Mouse (Mus musculus): ENCODE measurements around the gene Aurkb. TPM values are rescaled to one million over a fixed set of nuclear protein-coding genes. Genes with fewer than 3 reads are reported as not detected.
A peak's percentile ranks its signal among the peaks of the same experiment; 100 is the strongest.

Gene Aurkb
- polyA plus RNA-seq, 1 experiment, result 42.9 TPM

DNA sequence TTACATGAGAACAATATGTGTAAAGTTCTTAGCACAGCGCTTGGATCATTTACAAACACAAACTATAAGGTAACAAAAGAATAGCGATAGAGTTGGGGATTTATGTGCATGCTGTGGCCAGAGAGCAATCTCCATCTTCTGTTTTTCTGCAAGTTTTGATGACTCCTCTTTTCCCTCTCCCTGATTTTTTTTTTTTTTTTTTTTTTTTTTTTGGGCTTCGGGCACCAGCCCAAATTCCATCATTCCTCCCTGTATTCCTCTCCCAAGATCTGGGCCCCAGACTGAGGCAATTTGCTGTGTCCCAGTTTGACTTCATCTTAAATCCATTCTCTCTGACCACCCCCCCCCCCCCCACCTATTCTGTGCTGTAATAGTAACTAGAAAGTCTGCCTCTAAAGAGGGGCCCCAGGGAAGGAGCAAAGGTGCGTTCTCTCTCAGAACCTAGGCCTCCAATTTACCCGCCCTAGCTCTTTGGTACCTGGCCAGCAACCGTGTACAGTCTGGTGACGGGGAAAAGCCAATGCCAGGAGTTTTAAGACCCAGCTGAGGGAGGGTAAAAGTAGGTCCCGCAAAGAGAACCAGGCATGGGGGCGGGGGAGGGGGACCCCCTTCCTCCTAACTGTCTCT, 51.0 kb downstream of the Aurkb start:
- TF ChIP-seq CTCF (IDR thresholded peaks at IDR 0.05; ENCODE audit: extremely low read depth, insufficient read depth, insufficient read length, insufficient replicate concordance), result no peak
- TF ChIP-seq POLR2A (IDR thresholded peaks at IDR 0.05; ENCODE audit: low read depth, low read length), result no peak
- DNase-seq (ENCODE audit: low read depth in 1 of 2, low spot score in 2 of 2), result no peak
- peak overlapping the region; percentile 90 for H3K27ac ChIP-seq (ENCODE audit: insufficient read depth, low read length)
- peak overlapping the region; percentile 27 for H3K4me3 ChIP-seq (ENCODE audit: extremely low read depth, insufficient read depth, insufficient read length)
- peaks cover 25% of the 10 kb centered on the region for H3K4me1 ChIP-seq (ENCODE audit: control insufficient read depth, insufficient read depth, insufficient read length)
- no peaks in the 10 kb centered on the region for H3K27me3 ChIP-seq (ENCODE audit: control insufficient read depth, insufficient read depth, low read length)
- H3K36me3 ChIP-seq (ENCODE audit: control insufficient read depth, insufficient read depth, low read length), result peaks cover 8% of the 10 kb centered on the region
- WGBS, result 16% methylated on average over 9 of the region's 9 CpGs

DNA sequence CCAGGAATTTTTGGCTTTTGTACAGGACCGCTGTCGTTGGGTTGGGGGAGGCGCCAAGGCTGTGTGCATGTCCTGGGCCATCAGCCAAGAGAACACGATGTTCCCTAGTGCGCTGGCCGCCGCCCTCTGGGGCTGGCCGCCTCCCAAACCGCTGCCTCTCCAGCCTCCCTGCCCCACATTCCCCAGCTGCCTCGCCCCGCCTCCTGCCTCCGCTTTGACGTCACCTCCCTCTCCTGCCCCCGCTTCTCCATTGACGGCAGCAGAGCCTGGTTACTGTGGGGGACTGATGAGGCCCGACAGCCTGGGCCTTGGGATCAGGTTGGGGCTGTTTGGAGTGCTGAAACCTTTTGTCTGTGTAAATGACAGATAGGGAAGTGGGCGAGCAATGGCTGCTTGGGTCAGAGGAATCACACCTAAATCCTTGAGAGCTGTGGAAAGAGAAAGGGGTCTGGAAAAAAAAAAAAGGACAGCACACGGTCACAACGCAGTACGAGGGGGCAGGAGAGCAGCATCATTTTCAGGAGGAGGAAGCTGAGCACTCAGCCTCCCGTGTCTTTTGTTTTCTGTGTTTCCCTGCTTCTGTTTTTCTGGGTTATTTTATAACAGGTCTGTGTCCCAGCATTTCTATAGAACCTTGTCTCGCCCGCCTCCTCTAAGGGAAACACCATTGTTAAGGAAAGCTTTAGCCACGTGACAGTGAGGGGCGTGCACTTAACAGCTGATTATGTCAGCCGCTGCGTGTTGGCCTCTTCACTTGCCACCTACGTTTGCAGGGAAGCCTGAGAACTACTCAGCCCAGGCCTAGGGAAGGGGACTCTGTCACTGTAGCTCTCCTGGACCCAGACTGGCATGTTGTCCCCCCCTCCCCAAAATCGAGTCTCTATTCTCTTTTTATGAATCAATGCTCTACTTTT, 51.8 kb downstream of the Aurkb start:
- DNase-seq (ENCODE audit: low read depth in 1 of 2, low spot score in 2 of 2), result peak; percentile 70 to 87
- Histone ChIP-seq H3K27me3 (ENCODE audit: control insufficient read depth, insufficient read depth, low read length) (no peaks in the 10 kb centered on the region), H3K36me3 (ENCODE audit: control insufficient read depth, insufficient read depth, low read length) (peaks cover 15% of the 10 kb centered on the region), H3K4me1 (ENCODE audit: control insufficient read depth, insufficient read depth, insufficient read length) (peaks cover 25% of the 10 kb centered on the region), H3K4me3 (ENCODE audit: extremely low read depth, insufficient read depth, insufficient read length) (peak overlapping the region; percentile 17; the same call in 1 of the 2 replicates), H3K27ac (ENCODE audit: insufficient read depth, low read length) (peak overlapping the region; percentile 90)
- TF ChIP-seq POLR2A (IDR thresholded peaks at IDR 0.05; ENCODE audit: low read depth, low read length), result peak; percentile 16; the same call in 1 of the 2 replicates
- TF ChIP-seq CTCF (IDR thresholded peaks at IDR 0.05; ENCODE audit: extremely low read depth, insufficient read depth, insufficient read length, insufficient replicate concordance), result no peak
- 4% methylated on average over 29 of the region's 29 CpGs for WGBS

DNA sequence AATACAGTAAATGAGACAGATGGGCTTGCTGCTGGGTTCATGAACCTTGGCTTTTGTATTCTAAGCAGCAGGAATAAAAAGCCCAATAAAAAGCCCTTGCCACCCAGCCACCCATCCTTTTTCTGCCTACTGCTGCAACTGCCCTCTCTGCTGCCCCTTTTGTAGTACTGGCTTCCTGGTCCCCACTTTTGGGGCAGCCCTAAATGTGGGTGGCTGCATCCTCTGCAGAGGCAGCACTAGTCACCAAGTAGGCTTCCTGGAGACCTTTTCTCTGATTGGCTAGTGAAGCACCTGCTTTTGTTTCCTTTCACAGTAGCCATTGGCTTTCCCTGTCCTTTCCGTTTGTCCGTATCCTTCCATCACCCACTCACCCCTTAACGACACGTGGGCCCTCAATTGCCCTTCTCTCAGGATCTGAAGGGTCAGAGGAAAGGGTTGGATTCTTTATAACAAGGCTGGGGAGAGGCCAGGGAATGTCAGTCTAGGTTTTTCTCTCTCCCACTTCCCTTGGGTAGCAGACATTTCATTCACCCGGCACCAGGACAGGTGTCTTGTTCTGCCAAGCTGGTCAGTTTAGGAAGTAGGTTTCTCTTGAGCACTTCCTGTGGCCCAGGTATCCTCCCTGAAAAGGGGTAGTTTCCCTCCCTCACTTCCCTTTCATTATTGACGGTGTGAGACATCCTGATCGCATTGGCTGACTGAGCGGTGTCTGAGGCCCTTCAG, 52.8 kb downstream of the Aurkb start:
- H3K27ac ChIP-seq (ENCODE audit: insufficient read depth, low read length), result peak overlapping the region; percentile 90
- TF ChIP-seq CTCF (IDR thresholded peaks at IDR 0.05; ENCODE audit: extremely low read depth, insufficient read depth, insufficient read length, insufficient replicate concordance), result no peak
- peak overlapping the region; percentile 62; the same call in 1 of the 2 replicates for H3K4me3 ChIP-seq (ENCODE audit: extremely low read depth, insufficient read depth, insufficient read length)
- WGBS, result 14% methylated on average over 8 of the region's 8 CpGs
- peaks cover 23% of the 10 kb centered on the region for H3K36me3 ChIP-seq (ENCODE audit: control insufficient read depth, insufficient read depth, low read length)
- no peaks in the 10 kb centered on the region for H3K27me3 ChIP-seq (ENCODE audit: control insufficient read depth, insufficient read depth, low read length)
- no peak for DNase-seq (ENCODE audit: low read depth in 1 of 2, low spot score in 2 of 2)
- H3K4me1 ChIP-seq (ENCODE audit: control insufficient read depth, insufficient read depth, insufficient read length), result peaks cover 25% of the 10 kb centered on the region

DNA sequence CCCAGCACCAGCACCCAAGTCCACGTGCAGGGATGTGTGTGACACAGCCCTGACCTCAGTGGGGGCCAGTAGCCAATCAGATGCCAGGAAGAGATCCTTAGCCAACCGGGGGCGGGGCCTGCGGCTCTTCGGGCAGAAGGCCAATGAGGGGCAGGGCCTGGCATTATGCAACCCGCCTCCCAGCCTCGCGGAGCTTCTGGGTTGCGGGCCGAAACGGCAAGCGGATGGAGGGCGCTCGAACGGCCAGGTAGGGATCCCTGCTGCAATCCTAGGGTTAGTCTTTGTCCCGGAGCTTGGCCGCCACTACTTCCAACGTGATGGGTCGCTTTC, 53.3 kb downstream of the Aurkb start:
- peak overlapping the region; percentile 62 for H3K4me3 ChIP-seq (ENCODE audit: extremely low read depth, insufficient read depth, insufficient read length)
- TF ChIP-seq CTCF (IDR thresholded peaks at IDR 0.05; ENCODE audit: extremely low read depth, insufficient read depth, insufficient read length, insufficient replicate concordance) (no peak), POLR2A (IDR thresholded peaks at IDR 0.05; ENCODE audit: low read depth, low read length) (peak; percentile 25)
- H3K27me3 ChIP-seq (ENCODE audit: control insufficient read depth, insufficient read depth, low read length), result no peaks in the 10 kb centered on the region
- peak overlapping the region; percentile 90 for H3K27ac ChIP-seq (ENCODE audit: insufficient read depth, low read length)
- peaks cover 29% of the 10 kb centered on the region for H3K36me3 ChIP-seq (ENCODE audit: control insufficient read depth, insufficient read depth, low read length)
- H3K4me1 ChIP-seq (ENCODE audit: control insufficient read depth, insufficient read depth, insufficient read length), result peaks cover 25% of the 10 kb centered on the region
- DNase-seq (ENCODE audit: low read depth in 1 of 2, low spot score in 2 of 2), result peak; percentile 92 to 95
- WGBS, result 0% methylated on average over 19 of the region's 19 CpGs

DNA sequence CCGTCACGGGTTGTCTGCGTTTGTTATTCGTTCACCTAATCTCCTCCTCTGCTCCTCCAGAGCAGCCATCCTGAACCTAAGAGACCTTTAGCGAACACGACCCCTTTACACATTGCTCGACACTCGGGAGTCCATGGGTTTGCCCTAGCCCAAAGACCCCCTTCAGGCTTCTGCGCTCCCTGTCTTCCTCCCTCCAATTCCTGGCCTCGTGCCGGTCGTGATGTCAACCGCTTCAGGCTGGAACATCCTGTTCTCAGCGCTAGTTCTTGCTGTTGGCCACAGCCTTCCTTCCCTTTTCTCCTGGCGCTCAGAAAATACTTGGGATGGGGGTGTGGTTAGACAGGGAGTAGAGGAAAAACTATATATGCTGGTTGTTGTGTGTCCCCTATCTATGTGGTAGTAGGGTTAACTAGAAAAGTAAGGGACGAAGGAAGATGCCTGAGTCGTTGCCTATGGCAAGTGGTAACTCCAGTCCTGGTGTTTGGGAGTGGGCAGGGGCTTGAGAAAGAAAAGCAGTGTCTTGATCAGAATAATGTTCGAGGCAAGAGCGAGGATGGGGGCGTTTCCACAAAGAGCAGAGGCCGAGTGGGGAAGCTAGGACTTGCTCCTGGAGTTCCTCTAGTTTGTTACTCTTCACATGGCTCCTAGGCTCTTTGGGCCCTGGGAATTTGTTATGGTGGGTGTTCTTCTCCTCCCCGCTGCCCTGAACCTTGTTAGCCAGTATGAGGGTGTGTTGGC, 53.9 kb downstream of the Aurkb start:
- Histone ChIP-seq H3K27me3 (ENCODE audit: control insufficient read depth, insufficient read depth, low read length) (no peaks in the 10 kb centered on the region), H3K4me1 (ENCODE audit: control insufficient read depth, insufficient read depth, insufficient read length) (peaks cover 25% of the 10 kb centered on the region), H3K4me3 (ENCODE audit: extremely low read depth, insufficient read depth, insufficient read length) (peak overlapping the region; percentile 62), H3K27ac (ENCODE audit: insufficient read depth, low read length) (peak overlapping the region; percentile 90), H3K36me3 (ENCODE audit: control insufficient read depth, insufficient read depth, low read length) (peaks cover 34% of the 10 kb centered on the region)
- WGBS, result 2% methylated on average over 22 of the region's 22 CpGs
- TF ChIP-seq CTCF (IDR thresholded peaks at IDR 0.05; ENCODE audit: extremely low read depth, insufficient read depth, insufficient read length, insufficient replicate concordance) (no peak), POLR2A (IDR thresholded peaks at IDR 0.05; ENCODE audit: low read depth, low read length) (no peak)
- no peak for DNase-seq (ENCODE audit: low read depth in 1 of 2, low spot score in 2 of 2)

DNA sequence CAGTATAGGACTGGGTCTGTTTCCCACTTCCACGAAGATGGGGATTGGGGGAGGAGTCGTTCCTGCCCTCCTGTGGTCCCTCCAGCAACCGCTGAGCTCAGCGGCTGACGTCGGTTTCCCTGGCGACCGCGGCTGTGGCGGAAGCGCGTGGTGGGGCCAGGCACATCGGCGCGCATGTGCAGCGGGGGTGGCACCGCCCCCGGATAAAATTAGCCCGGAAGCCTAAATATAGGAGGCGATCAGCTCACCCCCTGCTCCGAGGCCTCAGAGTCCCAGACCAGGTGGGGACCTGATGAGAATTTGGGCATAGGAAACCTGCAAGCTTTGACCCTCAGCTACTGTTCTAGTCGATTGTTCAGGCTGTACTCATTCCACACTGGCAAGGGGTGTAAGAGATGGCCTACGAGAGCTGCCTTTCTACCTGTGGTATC, 54.5 kb downstream of the Aurkb start:
- Histone ChIP-seq H3K36me3 (ENCODE audit: control insufficient read depth, insufficient read depth, low read length) (peaks cover 38% of the 10 kb centered on the region), H3K27ac (ENCODE audit: insufficient read depth, low read length) (peak overlapping the region; percentile 90), H3K4me1 (ENCODE audit: control insufficient read depth, insufficient read depth, insufficient read length) (peaks cover 25% of the 10 kb centered on the region), H3K27me3 (ENCODE audit: control insufficient read depth, insufficient read depth, low read length) (no peaks in the 10 kb centered on the region), H3K4me3 (ENCODE audit: extremely low read depth, insufficient read depth, insufficient read length) (peak overlapping the region; percentile 62)
- TF ChIP-seq CTCF (IDR thresholded peaks at IDR 0.05; ENCODE audit: extremely low read depth, insufficient read depth, insufficient read length, insufficient replicate concordance), result no peak
- no peak; the same call in 1 of the 2 replicates for TF ChIP-seq POLR2A (IDR thresholded peaks at IDR 0.05; ENCODE audit: low read depth, low read length)
- DNase-seq (ENCODE audit: low read depth in 1 of 2, low spot score in 2 of 2), result peak; percentile 87 to 95
- under 1% methylated on average over 23 of the region's 23 CpGs for WGBS
